Mouse (Mus musculus): ENCODE data around the gene Best1. TPM values are rescaled to one million over a fixed set of nuclear protein-coding genes. Genes with fewer than 3 reads are reported as not detected.
A peak's percentile ranks its signal among the peaks of the same experiment; 100 is the strongest.

Gene Best1
- total RNA-seq, 2 experiments from 2014 or later = 1.0 to 1.2 TPM

DNA sequence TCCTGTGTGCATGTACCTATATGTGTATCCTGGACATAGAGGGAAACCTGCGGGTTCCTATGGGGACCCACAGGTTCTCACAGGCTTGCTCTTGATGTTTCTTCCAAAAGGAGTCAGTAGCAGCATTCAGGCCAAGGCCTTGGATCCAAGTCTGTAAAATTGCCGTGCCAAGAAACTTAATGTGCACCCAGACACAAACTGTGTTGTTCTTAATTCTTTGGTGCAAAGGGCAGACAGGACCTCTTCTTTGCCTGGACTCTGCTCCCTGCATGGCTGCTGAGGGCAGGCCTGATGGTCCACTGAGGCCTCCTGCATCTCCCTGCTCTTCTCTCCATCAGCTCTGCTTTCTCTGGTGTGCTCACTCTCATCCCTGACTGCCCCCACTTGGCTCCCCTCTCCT is 28.3 kb upstream of the Best1 start:
- no peak for DNase-seq (ENCODE audit: low spot score in 2 of 2)
- intact Hi-C loops (cut with DNase I) = loop anchor here (5.0 kb wide), 1 partner anchor 37 kb away; no protein-coding TSS in a partner anchor

DNA sequence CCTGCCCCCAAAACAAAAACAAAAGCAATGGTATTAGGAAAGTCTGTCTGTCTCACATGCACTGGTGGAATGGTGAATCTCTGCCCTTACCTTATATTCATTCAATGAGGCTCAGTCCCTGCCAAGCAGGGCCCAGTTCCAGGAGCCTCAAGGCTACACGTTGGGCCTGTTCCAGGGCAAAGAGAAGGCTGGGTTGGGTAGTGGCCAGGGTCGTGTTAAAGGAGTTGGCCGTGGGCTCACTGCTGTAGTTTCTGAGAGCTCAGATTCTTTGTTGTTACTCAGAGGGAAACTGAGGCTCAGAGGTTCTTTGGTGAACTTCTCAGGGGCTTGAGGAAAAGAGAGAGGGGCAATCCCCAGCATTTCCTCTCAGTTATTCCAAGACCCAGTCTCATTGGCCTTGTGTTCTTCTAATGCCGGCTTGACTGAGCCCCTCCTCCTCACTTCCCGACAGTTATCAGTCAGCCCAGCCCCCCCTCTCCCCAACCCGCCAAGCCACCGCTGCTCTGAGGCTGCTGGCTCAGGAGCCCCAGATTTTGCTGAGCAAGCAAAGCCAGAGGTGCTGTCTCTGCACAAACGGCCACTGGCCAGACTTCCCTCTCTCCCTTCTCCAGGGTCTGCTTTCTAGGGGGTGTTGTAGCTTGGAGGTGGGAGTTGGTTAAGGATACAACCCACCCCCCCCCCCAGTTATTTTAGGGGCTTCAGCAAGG is 23.9 kb upstream of the Best1 start:
- intact Hi-C loops (cut with DNase I) = no loop called here
- DNase-seq (ENCODE audit: low spot score in 2 of 2) = no peak

DNA sequence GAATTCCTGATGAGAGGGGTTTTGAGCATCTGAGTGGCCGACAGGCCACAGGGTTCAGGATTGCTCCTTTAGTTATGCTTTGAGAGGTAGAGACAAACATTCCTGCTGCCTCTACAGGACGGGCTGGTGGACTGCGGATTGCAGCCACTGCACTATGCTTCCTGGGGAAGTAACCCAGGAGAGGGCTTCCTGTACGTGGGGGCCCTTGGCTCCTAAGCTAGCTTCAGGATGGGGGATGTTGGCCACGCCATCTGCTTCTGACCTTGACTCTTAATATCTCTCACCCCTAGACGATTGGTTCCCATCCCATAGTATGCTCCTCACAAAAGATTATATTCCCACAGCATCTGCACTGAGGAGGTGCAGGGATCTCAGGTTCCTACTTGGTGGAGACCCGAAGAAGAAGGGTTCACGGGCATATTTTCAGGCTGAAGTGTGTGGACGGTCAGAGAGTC is 21.9 kb upstream of the Best1 start:
- DNase-seq (ENCODE audit: low spot score in 2 of 2) = no peak
- intact Hi-C loops (cut with DNase I) = no loop called here

DNA sequence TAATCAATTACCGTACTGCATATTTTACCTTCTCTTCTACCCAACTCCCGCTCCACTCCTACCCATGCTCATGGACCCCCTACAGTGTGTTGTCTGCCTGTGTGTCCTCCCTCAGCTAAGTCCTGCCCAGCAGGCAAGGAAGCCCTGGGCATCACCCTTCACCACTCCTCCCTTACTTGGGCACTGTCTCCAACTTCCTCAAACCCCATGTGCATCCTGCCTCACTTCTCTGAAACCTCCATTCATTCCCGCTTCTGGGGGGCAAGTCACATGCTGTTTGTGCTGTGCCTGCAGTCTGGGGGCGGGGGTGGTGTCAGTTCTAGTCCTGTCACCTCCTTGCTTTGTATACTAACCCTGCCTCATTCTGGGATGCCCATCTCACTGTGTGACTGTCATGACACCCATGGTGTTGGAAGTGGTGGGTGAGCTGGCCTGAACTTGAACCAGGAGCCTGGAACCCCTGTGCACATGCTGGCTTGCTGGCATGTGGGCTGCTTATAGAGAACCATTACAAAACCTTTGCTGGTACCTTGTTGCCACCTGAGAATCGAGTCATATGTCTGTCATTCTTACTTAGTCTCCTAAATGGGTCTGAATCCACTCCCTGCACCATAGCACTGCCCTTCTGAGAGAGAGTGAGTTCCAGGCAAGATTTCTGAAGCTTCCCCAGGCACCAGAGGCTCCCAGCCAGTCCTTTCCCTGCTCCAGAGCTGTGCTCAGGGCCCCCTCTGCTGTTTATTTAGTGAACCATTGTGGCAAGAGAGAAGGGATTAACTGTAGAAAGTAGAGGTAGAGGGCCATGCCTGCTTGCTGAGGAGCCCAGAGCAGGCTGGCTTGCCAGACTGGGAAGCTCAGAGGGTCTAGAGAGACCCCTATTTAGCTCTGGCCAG is 21.2 kb upstream of the Best1 start:
- intact Hi-C loops (cut with DNase I) = no loop called here
- DNase-seq (ENCODE audit: low spot score in 2 of 2) = peak; percentile 45 to 47

DNA sequence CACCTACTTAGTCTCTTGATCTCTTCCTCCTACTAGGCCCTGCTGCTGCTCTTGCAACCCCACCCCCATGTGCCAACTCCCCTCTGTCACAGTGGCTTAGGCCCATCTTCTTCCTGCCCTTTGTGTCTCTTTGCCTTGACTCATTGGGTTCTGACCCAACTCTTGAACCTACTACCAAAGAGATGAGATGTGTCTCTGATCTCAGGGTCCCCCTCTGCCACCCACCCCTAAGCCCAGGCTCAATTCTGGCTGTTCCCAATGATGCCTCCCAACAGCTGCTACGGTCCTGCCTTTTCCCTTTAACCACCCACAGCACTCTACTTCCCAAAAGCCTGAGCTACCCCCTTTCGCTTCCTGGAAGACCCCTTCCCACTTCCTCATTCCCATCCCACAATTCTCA is 20.5 kb upstream of the Best1 start:
- no peak for DNase-seq (ENCODE audit: low spot score in 2 of 2)
- intact Hi-C loops (cut with DNase I) = no loop called here

DNA sequence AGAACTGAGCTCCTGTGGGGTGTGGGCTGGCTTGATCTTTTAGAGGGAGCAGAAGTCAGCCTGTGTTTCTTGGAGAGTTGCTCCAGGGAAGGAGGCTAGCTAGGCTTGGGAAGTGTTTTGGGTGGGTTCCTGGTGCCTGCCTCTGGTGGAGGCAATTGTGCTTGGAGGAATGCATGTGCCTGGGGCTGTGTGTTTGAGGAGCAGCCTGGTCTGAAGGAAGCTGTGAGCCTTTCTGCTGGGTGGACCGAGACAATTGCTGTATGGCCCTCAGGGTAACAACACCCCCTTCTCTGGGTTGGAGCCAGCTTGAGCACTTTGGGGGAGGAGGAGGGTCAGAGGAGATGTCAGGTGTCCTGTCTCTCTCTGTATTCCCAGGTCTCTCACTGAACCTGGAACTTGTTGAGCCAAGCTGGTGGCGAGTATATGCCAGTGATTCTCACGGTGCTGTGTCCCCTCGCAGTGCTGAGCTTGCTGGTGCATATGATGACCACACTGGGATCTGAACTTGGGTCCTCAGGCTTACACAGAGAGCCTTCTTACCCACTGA is 17.9 kb upstream of the Best1 start:
- no peak for DNase-seq (ENCODE audit: low spot score in 2 of 2)
- intact Hi-C loops (cut with DNase I) = no loop called here

DNA sequence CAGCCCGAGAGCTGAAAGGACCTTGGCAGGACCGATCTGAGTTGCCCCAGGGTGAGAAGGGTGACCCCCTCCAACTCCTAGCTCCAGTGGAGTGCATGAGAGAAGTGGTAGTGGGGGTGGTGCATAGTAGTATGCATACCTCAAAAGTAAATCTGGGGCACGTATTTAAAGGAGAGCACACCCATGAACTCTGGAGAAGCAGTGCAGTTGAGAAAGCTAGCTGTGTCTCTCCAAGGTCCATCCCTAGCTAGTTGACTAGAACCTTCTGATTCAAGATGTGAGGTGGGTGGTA is 17.0 kb upstream of the Best1 start:
- no peak for DNase-seq (ENCODE audit: low spot score in 2 of 2)
- intact Hi-C loops (cut with DNase I) = no loop called here

DNA sequence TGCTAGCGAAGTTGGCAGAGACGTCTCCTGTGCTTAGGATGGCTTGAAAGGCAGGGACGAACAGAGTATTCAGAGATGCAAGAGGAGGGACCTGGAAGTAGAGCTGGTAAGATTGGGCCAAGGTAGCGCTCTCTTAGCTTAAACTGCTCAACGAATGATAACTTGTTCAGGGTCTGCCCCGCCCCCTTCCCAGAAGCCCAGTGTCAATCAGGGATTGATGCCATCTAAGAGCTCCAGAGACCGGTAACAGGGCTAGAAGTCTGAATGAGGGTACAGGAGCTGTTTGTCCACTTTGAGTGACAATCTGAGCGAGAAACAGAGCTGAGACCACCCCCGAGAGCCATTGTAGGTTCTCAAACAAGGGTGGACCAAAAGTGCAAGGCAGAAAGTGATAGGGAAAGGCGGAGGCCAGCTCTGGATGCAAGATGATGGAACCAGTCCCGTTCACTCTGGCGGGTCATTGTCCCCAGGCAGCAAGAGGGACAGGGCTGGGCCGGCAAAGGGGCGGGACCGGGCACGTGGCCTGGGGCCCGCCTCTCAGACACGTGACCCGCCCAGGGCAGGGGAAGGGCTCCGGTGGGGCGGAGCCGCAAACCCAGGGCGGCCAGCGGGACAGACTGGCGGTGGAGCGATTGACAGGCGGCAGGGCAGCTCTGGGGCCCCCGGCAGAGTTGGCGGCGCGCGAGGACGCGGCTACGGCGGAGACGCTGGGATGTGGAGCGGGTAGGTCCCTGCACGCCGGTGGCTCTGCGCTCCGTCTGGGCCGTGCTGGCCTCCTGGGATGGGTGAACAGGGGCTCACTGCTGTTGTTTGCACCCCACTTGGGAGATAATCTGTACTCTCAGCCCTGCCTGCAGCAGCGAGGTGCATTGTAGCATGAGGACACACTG is 16.4 kb upstream of the Best1 start:
- intact Hi-C loops (cut with DNase I) = no loop called here
- DNase-seq (ENCODE audit: low spot score in 2 of 2) = peak; percentile 75 to 78

DNA sequence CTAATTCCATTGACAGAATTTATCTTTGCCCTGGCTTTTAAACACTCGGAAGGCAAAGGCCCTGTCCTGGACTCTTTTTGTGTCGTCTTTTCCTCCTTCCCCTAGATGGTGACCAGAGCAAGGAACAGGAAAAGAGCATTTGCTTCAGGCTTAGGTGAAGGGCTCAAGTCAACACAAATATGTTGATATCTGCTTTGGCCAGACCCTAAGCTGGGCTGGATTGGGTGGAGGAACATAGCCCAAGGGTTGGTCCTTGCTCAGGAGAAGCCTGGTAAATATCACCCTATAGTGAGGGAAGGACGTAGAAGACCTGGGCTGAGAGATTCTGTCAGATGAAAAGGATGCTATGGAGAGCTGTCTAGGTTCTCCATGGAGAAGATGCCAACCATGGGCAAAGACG is 14.7 kb upstream of the Best1 start:
- no peak for DNase-seq (ENCODE audit: low spot score in 2 of 2)
- intact Hi-C loops (cut with DNase I) = no loop called here

DNA sequence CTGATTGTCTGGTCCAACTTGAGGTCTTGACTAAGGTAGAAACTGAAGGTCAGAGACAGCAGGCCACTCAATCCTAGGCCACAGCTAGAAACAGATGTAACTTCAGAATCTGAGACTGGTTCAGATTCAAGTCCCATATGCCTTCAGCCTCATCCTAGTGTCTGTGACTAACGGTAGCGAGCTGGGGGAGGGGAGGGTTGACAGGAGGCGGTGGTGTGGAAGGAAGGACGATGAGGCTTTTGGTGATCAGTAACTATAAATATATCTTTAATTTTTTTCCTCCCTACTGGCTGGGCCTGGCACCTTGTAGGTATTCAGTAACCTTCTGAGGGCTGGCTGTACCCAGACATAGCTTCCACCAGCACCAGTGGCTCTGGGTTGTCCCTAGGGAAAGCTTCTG is 14.0 kb upstream of the Best1 start:
- DNase-seq (ENCODE audit: low spot score in 2 of 2) = no peak
- intact Hi-C loops (cut with DNase I) = no loop called here

DNA sequence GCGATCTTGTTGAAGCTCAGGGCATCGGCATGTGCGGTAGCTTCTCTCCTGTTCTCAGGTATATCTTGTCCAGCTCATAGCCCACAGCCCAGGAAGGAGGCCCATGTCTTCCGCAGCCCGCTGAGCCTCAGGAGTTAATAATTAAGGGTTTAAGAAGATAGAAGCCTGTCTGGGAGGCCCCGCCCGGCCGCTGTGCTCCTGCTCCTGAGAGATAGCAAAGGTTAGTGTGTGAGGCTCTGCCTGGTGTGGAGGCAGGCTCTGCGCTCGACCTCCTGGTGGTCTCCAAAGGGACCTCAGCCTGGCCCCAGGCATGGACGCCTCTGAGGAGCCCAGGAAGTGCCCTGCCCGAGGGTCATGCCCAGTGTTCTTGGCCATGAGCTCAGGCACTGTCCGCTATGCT is 13.4 kb upstream of the Best1 start:
- no peak for DNase-seq (ENCODE audit: low spot score in 2 of 2)
- intact Hi-C loops (cut with DNase I) = no loop called here

DNA sequence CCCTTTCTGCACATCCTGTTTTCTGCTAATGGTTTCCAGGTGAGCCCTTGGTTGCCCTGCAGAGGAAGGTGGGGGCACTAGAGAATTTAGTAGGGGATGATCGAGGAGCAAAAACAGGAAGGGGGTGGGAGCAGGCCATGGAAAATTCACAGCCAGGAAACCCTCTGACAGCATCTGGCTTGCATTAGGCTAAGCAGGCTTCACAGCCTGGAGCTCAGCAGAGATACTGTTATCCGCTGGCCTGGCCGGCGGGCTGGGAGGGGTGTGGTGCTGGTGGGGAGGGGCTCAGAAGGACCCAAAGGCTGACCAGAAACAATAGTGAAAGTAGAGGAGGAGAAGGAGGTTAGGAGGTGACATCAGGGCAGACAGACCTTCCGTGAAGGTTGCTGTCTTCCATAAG is 12.5 kb upstream of the Best1 start:
- intact Hi-C loops (cut with DNase I) = no loop called here
- no peak for DNase-seq (ENCODE audit: low spot score in 2 of 2)

DNA sequence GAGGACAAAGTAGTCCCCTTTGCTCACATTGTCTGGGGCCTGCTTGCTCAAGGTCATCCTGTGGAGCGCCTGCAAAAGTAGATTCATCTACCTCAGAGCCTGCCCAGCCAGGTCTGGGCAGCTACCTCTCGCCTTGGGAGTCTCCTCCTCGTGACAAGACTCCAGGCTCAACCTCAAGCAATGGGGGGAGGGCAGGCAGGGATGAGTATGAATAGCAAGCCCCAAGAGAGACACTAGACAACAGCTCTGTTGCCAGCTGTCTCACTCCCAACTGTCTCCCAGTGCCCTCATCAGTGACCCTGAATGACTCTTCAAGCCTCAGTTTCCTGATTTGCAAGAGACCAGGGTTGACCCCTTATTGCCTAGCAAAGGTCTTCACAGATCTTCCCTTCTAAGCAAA is 11.9 kb upstream of the Best1 start:
- intact Hi-C loops (cut with DNase I) = no loop called here
- DNase-seq (ENCODE audit: low spot score in 2 of 2) = no peak

DNA sequence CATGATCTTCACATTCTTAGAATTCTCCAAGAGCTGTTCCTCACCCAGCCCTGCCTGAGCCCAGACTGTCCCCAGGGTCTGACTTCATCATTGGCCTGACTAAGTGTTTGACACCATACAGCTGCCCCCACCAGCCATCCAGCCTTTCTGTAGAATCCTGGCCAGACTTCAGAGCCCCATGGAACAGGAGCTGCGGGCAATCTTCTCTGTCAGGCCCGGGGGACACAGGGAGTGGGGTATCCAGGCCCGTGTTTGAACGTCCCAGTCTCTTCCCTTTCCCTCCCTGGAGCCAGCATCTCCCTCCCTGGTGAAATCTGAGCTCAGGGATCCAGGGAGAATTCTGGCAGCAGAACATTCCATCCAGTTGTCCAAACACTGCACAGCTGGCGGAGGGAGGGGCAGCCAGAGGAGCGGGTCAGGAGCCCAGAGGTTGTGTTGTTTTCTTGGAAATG is 11.4 kb upstream of the Best1 start:
- no peak for DNase-seq (ENCODE audit: low spot score in 2 of 2)
- intact Hi-C loops (cut with DNase I) = no loop called here

DNA sequence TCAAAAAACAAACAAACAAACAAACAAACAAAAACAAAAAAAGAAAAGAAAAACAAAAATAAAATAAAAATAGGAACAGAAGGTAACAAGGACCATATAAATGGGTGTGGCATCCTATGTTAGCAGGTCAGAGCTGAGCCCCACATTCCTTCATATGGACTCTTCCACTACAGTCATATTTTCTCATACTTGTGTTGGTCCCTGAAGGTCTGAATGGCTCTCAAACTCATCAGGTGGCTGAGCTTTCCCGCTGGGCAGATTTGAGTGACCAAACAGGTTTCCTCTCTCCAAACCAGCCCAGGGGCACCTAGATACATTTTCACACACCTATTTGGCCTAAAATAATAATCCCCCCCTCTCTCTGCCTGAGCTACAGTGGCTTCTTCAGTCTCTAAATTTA is 10.0 kb upstream of the Best1 start:
- DNase-seq (ENCODE audit: low spot score in 2 of 2) = no peak
- intact Hi-C loops (cut with DNase I) = no loop called here

DNA sequence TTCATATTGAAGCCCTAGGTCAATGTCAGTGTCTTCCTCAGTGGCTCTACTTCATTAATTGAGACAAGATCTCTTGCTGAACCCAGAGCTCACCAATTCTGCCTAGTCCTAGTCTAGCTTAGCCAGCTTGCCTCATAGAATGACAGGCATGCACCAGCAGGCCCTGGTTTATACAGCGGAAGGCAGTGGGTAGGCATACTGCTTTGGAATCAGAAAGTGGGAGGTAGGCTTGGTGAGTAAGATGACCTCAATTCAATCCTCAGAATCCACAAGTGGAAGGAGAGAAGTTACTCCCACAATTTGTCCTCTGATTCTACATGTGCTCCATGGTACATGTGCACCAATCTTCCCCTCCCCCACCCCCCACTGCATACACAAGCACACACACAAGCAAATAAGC is 2.3 kb upstream of the Best1 start:
- intact Hi-C loops (cut with DNase I) = loop anchor here (5.0 kb wide), 1 partner anchor 194 kb away; no protein-coding TSS in a partner anchor
- DNase-seq (ENCODE audit: low spot score in 2 of 2) = no peak

DNA sequence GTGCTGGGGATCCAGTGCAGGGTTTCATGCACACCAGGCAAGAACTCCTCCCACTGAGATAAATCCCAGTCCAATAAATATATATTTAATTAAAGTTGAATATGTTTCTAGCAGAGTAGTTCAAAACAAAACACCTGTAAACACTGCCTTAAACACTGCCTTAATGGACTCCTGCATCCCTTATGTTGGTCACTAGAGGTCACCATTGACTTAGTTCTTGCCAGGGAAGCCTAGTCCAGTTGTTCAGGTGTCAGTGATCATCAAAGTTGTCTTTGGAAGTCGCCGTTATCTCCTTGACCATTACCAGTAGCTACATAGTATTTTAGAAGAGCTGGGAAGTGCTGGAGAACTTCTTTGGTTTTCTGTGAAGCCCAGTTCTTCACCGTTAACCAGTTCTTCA is 1.1 kb downstream of the Best1 start:
- DNase-seq (ENCODE audit: low spot score in 2 of 2) = no peak
- intact Hi-C loops (cut with DNase I) = loop anchor here (2.0 to 5.0 kb wide), 2 partner anchors 34 to 197 kb away; no protein-coding TSS in a partner anchor

DNA sequence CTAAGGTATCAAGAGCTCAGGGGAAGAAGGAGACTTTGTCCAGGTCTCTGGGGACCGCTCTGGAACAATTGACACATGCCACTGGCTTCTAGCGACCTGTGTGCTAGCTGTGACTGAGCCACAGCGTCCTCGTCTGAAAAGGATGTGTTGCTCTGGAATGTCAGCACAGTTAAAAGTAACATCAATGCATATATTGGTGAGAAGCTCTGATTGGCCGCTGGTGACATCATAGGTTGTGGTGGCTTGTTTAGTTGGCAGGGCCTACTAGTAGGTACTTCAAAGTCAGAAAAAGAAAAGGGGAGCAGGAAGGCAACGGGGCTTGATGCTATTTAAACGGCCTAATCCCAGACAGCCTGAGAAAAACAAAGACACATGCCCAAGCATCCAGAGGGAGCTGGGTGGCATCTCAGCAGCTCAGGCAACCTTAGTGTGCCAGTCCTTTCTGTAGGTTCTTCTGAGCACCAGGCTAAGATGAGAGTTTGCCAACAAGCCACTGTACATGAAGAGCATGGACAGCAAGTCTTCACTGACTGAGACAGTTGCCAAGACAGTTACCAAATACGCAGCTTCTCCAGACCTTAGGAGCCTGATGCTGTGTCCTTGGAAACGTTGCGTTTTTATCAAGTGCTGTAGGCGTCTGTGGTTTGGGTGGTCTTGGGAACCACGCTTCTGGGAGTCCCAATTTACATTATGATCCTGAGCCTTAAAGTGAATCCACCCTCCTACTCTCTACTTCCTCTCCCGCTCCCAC is 2.5 kb downstream of the Best1 start:
- DNase-seq (ENCODE audit: low spot score in 2 of 2) = no peak
- intact Hi-C loops (cut with DNase I) = no loop called here

DNA sequence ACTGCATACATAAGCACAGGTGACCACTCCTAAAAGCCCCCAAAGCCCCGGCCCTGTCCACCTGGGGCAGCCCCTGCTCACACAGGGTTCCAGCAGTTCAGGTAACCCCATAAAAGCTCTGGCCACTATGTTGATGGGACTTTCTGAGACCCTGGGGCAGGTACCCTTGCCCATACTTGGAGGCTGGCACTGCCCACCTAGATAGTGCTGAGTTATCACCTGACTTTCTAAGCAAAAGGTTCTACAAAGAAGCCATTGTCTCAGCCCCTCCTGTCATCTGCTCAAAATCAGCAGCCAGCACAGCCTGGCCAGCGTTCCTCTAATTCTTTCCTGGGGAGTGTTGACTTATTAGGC is 3.4 kb downstream of the Best1 start:
- DNase-seq (ENCODE audit: low spot score in 2 of 2) = no peak
- intact Hi-C loops (cut with DNase I) = no loop called here

All from left cerebral cortex, postnatal 36 days (tissue).